Mouse (Mus musculus): Measurements from ENCODE around the gene Hsf4.

Hsf4 gene

GRCm38 (mm10) chr8:105259721-105260320 lies 9.8 kb upstream of the Hsf4 start:
- peak; percentile 86 to 90 for DNase-seq

- DNase-seq, result no peak
Observed at GRCm38 (mm10) chr8:105260371-105261099, 9.1 kb upstream of the Hsf4 start.

- no peak for DNase-seq
Observed at GRCm38 (mm10) chr8:105261326-105261980, 8.1 kb upstream of the Hsf4 start.

GRCm38 (mm10) chr8:105263244-105263912 lies 6.2 kb upstream of the Hsf4 start:
- no peak for DNase-seq

- peak; percentile 60 to 75 for DNase-seq
Observed at GRCm38 (mm10) chr8:105264024-105264982, 5.3 kb upstream of the Hsf4 start, which contains the start of the genes Tradd and Fbxl8. Gene Tradd, minus strand, starts transcription at chr8:105264609. Gene Fbxl8, plus strand, starts transcription at chr8:105264648.

GRCm38 (mm10) chr8:105265128-105265527 lies 4.5 kb upstream of the Hsf4 start:
- DNase-seq, result no peak

GRCm38 (mm10) chr8:105266775-105267174 lies 2.8 kb upstream of the Hsf4 start:
- peak in 1 of 2 experiments; percentile 34 for DNase-seq

- peak; percentile 81 to 90 for DNase-seq
Observed at GRCm38 (mm10) chr8:105268342-105269074, 1.1 kb upstream of the Hsf4 start.

GRCm38 (mm10) chr8:105269075-105269458 lies 534 bp upstream of the Hsf4 start:
- peak in 1 of 2 experiments; percentile 34 for DNase-seq

GRCm38 (mm10) chr8:105270101-105270915 lies 707 bp downstream of the Hsf4 start:
- no peak for DNase-seq

- DNase-seq, result no peak
Observed at GRCm38 (mm10) chr8:105270916-105271186, 1.2 kb downstream of the Hsf4 start.

- no peak for DNase-seq
Observed at GRCm38 (mm10) chr8:105275387-105275786, 5.8 kb downstream of the Hsf4 start.

- no peak for DNase-seq
Observed at GRCm38 (mm10) chr8:105275840-105276239, 6.2 kb downstream of the Hsf4 start, which contains the start of gene Nol3. Gene Nol3, plus strand, starts transcription at chr8:105276140.

GRCm38 (mm10) chr8:105276292-105277120 lies 6.9 kb downstream of the Hsf4 start:
- DNase-seq, result peak; percentile 63 to 76

GRCm38 (mm10) chr8:105278911-105279334 lies 9.3 kb downstream of the Hsf4 start:
- peak; percentile 93 to 95 for DNase-seq

GRCm38 (mm10) chr8:105280567-105280966 lies 11.0 kb downstream of the Hsf4 start:
- no peak for DNase-seq

- no peak for DNase-seq
Observed at GRCm38 (mm10) chr8:105281821-105282220, 12.2 kb downstream of the Hsf4 start.

- no peak for DNase-seq
Observed at GRCm38 (mm10) chr8:105282239-105282638, 12.6 kb downstream of the Hsf4 start.

GRCm38 (mm10) chr8:105283074-105283473 lies 13.5 kb downstream of the Hsf4 start:
- DNase-seq, result peak; percentile 74 to 78
